8 mouse cellular contexts compared by ENCODE assay signal in genomic region chr5:43634602-43635081, GRCm38 (mm10). TPM values are rescaled to one million over a fixed set of nuclear protein-coding genes. Genes with fewer than 3 reads are reported as not detected.
DNase-seq lines count a peak whose midpoint lies in the region; ATAC-seq and TF ChIP-seq lines count a peak whose summit lies in the region.

No protein-coding gene starts in this region.

- no peak overlapping the region for H3K4me3 ChIP-seq in kidney, embryonic 16.5 days (ENCODE audit: low read length)
- H3K4me3 ChIP-seq in neural tube, embryonic 12.5 days, result no peak overlapping the region
- H3K4me3 ChIP-seq in thymus, adult 2 months (ENCODE audit: control insufficient read depth, insufficient read depth, low read length), result no peak overlapping the region

- TF ChIP-seq POLR2A in thymus, adult 2 months (IDR thresholded peaks at IDR 0.05; ENCODE audit: control insufficient read depth, extremely low read depth, insufficient read depth, low read length, poor library complexity), result no peak

- no peaks in the 10 kb centered on the region for H3K36me3 ChIP-seq in kidney, embryonic 16.5 days (ENCODE audit: insufficient read depth, low read length)
- H3K36me3 ChIP-seq in neural tube, embryonic 12.5 days, result no peaks in the 10 kb centered on the region
- H3K36me3 ChIP-seq in thymus, adult 2 months (ENCODE audit: control insufficient read depth, insufficient read depth, low read length), result no peaks in the 10 kb centered on the region

- no peaks in the 10 kb centered on the region for H3K4me1 ChIP-seq in kidney, embryonic 16.5 days (ENCODE audit: insufficient read depth, low read length)
- no peaks in the 10 kb centered on the region for H3K4me1 ChIP-seq in neural tube, embryonic 12.5 days
- no peaks in the 10 kb centered on the region for H3K4me1 ChIP-seq in thymus, adult 2 months (replicated peaks; ENCODE audit: control insufficient read depth, insufficient read depth, low read length)

- H3K27me3 ChIP-seq in kidney, embryonic 16.5 days (ENCODE audit: insufficient read depth, low read length), result no peaks in the 10 kb centered on the region
- no peaks in the 10 kb centered on the region for H3K27me3 ChIP-seq in neural tube, embryonic 12.5 days (replicated peaks)
- H3K27me3 ChIP-seq in thymus, adult 2 months (ENCODE audit: control insufficient read depth, insufficient read depth, low read length), result no peaks in the 10 kb centered on the region

- H3K27ac ChIP-seq in kidney, embryonic 16.5 days (ENCODE audit: low read length), result no peak overlapping the region
- no peak overlapping the region for H3K27ac ChIP-seq in neural tube, embryonic 12.5 days
- no peak overlapping the region for H3K27ac ChIP-seq in thymus, adult 2 months (ENCODE audit: control insufficient read depth, insufficient read depth, low read length)

- no peaks in the 10 kb centered on the region; the same call in 1 of the 2 replicates for H3K9me3 ChIP-seq in kidney, embryonic 16.5 days (ENCODE audit: low read length)
- H3K9me3 ChIP-seq in neural tube, embryonic 12.5 days, result no peaks in the 10 kb centered on the region

- H3K4me2 ChIP-seq in kidney, embryonic 16.5 days (replicated peaks; ENCODE audit: low read depth, low read length), result no peak overlapping the region
- no peak overlapping the region for H3K4me2 ChIP-seq in neural tube, embryonic 12.5 days (replicated peaks)

- peak; percentile 63; the same call in 1 of the 2 replicates for ATAC-seq in kidney, embryonic 16.5 days (ENCODE audit: low FRiP score, low TSS enrichment)
- ATAC-seq in neural tube, embryonic 12.5 days (ENCODE audit: low FRiP score, low read depth), result peak; percentile 65; the same call in 1 of the 2 replicates
- no peak for ATAC-seq in erythroblast, adult 5-6 weeks (replicated peaks; ENCODE audit: low FRiP score, poor library complexity, severe bottlenecking)

- no peak overlapping the region for H3K9ac ChIP-seq in kidney, embryonic 16.5 days (replicated peaks; ENCODE audit: low read length)
- no peak overlapping the region for H3K9ac ChIP-seq in neural tube, embryonic 12.5 days

- 26% methylated on average over 9 of the region's 9 CpGs for WGBS in kidney, embryonic 16.5 days
- WGBS in neural tube, embryonic 12.5 days, result 41% methylated on average over 9 of the region's 9 CpGs
- 33% methylated on average over 9 of the region's 9 CpGs for WGBS in thymus, adult 2 months

- no peak for DNase-seq in kidney, postnatal 25 days
- peak; percentile 51 for DNase-seq in NIH3T3 (ENCODE audit: low read depth)
- peak; percentile 16 for DNase-seq in forelimb bud, embryonic 11.5 days (ENCODE audit: low read depth, low spot score)
- peak; percentile 38 to 45 for DNase-seq in layer of hippocampus, postnatal 10 days (ENCODE audit: low spot score in 2 of 2)
- no peak for DNase-seq in thymus, adult 2 months

- TF ChIP-seq CTCF in thymus, adult 2 months (IDR thresholded peaks at IDR 0.05; ENCODE audit: borderline replicate concordance, control insufficient read depth, extremely low read depth, insufficient read depth, low read length, poor library complexity), result no peak

RNA-seq across cellular contexts. Expression of gene Cc2d2a, which starts 27.5 kb away (rescaled TPM):
- polyA plus RNA-seq in kidney, embryonic 16.5 days (2015; fragmentation: Nextera tagmentation; extraction: Ambion mirVana), result 14.6 and 16.2 TPM in 2 replicates
- total RNA-seq in layer of hippocampus, postnatal 10 days (2021), result 10 to 100 TPM; 12.7 to 15.2 TPM
- polyA plus RNA-seq in neural tube, embryonic 12.5 days (2016; fragmentation: Nextera tagmentation; extraction: Ambion mirVana), result 7.2 and 9.6 TPM in 2 replicates
- 1.5 TPM in 1 of 2 replicates, not detected in the other for total RNA-seq in erythroblast, adult 5-6 weeks (2015; ENCODE audit: low replicate concordance)
- 0.34 and 0.98 TPM in 2 replicates for total RNA-seq in erythroblast, adult 5-6 weeks (2017; ENCODE audit: low replicate concordance)
- 0.57 and 0.73 TPM in 2 replicates for polyA plus RNA-seq in thymus, adult 2 months (2012; rRNA removed)

Comparison
In these comparisons a context has a peak if more than half of its experiments do, and no peak if none do; other contexts are left out.
1. DNase-seq: peak in NIH3T3 (single experiment), forelimb bud, embryonic 11.5 days (single experiment) and layer of hippocampus, postnatal 10 days (2 of 2); none in kidney, postnatal 25 days (0 of 2) and thymus, adult 2 months (single experiment).